Mouse (Mus musculus) midbrain, embryonic 11.5 days (tissue): Measurements from ENCODE around the gene Gnaq. TPM values are rescaled to one million over a fixed set of nuclear protein-coding genes. Genes with fewer than 3 reads are reported as not detected.
A peak's percentile ranks its signal among the peaks of the same experiment; 100 is the strongest.

Experiments used
- ATAC-seq: fragments of 200-750 bp; cut with Nextera tagmentation; 2 replicates; pipeline ENCODE4 v1.8.0; 2017; ENCODE audit warnings: moderate TSS enrichment, moderate library complexity; ENCODE audit not compliant: low FRiP score
- DNase-seq: peaks from one replicate; pipeline ENCODE4 v3.0.0; 2015; ENCODE audit warnings: low spot score; ENCODE audit errors: missing footprints
- H3K27ac ChIP-seq: fragments of 300-500 bp; sonication (generic); 2 replicates; pipeline ENCODE4 v1.5.1; 2014; ENCODE audit warnings: low read depth, low read length
- H3K27me3 ChIP-seq: fragments of 300-500 bp; sonication (generic); 2 replicates; pipeline ENCODE4 v1.6.1; 2014; ENCODE audit warnings: mild to moderate bottlenecking, low read length, moderate library complexity, mixed read lengths; ENCODE audit not compliant: control insufficient read depth, insufficient read depth
- H3K36me3 ChIP-seq: fragments of 300-500 bp; sonication (generic); 2 replicates; pipeline ENCODE4 v1.6.1; 2014; ENCODE audit warnings: mild to moderate bottlenecking, low read length, moderate library complexity, mixed read lengths; ENCODE audit not compliant: control insufficient read depth, insufficient read depth
- H3K4me1 ChIP-seq: fragments of 300-500 bp; sonication (generic); 2 replicates; pipeline ENCODE4 v1.6.1; 2014; ENCODE audit warnings: low read length; ENCODE audit not compliant: control insufficient read depth, insufficient read depth
- H3K4me2 ChIP-seq: fragments of 300-500 bp; sonication (generic); 2 replicates; pipeline ENCODE4 v1.6.1; 2014; ENCODE audit warnings: mild to moderate bottlenecking, moderate library complexity
- H3K4me3 ChIP-seq: fragments of 300-500 bp; sonication (generic); 2 replicates; pipeline ENCODE4 v1.5.1; 2014; ENCODE audit warnings: low read depth, low read length
- H3K9ac ChIP-seq: fragments of 300-500 bp; sonication (generic); 2 replicates; pipeline ENCODE4 v1.6.1; 2014; ENCODE audit warnings: low read length
- H3K9me3 ChIP-seq: fragments of 300-500 bp; sonication (generic); 2 replicates; pipeline ENCODE4 v1.6.1; 2016; ENCODE audit warnings: low read length; ENCODE audit not compliant: control insufficient read depth
- WGBS: fragments of 180-500 bp; shearing (Covaris S2); extraction: QIAGEN DNeasy Blood & Tissue Kit; methylation state at CpG from one replicate; pipeline ENCODE4 v1.1.7; 2014; 5-methylcytosine and 5-hydroxymethylcytosine counted together
- polyA plus RNA-seq: library from polyadenylated mRNA; unstranded; fragments of >200 nt; fragmentation: Nextera tagmentation; extraction: Ambion mirVana; gene quantifications from 2 replicates; pipeline ENCODE4 v1.2.1, GENCODE M21; 2014

The Gnaq gene
- polyA plus RNA-seq, 1 experiment from 2014 or later = 24.0 TPM

DNA sequence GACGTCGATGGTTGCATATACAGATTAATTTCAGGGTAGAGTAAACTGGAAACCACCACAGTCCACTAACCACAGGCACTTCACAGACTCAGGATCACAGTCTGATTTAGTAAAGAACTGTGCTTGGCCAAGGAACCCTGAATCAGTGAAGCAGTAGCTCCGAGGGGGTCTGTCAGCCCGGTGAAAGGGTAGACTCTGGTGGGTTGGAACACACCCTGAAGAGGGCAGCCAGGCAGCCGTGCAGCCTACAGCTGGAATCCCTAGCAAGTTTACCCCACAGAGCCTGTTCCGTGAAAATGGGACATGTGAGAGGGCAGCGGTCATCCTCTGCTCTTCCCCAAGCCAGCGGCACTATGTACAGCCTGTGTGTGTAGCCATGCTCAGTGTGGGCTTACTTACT lies 103.0 kb downstream of the Gnaq start:
- DNase-seq (no peak), ATAC-seq (no peak)
- no peaks in the 10 kb centered on the region for H3K36me3 ChIP-seq
- 82% methylated on average over 8 of the region's 8 CpGs for WGBS
- no peak overlapping the region for H3K9ac ChIP-seq
- H3K27me3 ChIP-seq = no peaks in the 10 kb centered on the region
- H3K9me3 ChIP-seq = no peaks in the 10 kb centered on the region
- H3K4me1 ChIP-seq = peaks cover 4% of the 10 kb centered on the region; the same call in 1 of the 2 replicates
- no peak overlapping the region for H3K27ac ChIP-seq
- no peak overlapping the region for H3K4me2 ChIP-seq
- H3K4me3 ChIP-seq = no peak overlapping the region

DNA sequence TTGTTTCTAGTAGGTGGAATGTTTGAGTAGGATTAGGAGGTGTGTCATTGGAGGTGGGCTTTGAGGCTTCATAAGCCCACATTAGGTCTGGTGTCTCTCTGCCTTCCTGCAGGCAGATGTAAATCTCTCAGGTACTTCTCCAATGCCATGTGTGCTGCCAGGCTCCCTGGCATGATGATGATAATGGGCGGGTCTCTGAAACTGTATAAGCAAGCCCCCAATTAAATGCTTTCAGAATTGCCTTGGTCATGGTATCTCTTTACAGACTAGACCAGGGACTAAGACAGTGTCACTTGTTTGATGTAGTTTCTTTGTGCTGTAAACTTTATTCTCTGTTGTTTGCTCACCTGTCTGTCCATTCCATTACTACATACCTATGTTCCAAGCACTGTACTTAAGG lies 104.4 kb downstream of the Gnaq start:
- peaks cover 4% of the 10 kb centered on the region; the same call in 1 of the 2 replicates for H3K4me1 ChIP-seq
- no peak for ATAC-seq
- H3K4me2 ChIP-seq = no peak overlapping the region
- 85% methylated on average over 1 of the region's 1 CpGs for WGBS
- no peaks in the 10 kb centered on the region for H3K9me3 ChIP-seq
- H3K27ac ChIP-seq = no peak overlapping the region
- no peak overlapping the region for H3K4me3 ChIP-seq
- H3K36me3 ChIP-seq = no peaks in the 10 kb centered on the region
- no peaks in the 10 kb centered on the region for H3K27me3 ChIP-seq
- no peak for DNase-seq
- H3K9ac ChIP-seq = no peak overlapping the region

DNA sequence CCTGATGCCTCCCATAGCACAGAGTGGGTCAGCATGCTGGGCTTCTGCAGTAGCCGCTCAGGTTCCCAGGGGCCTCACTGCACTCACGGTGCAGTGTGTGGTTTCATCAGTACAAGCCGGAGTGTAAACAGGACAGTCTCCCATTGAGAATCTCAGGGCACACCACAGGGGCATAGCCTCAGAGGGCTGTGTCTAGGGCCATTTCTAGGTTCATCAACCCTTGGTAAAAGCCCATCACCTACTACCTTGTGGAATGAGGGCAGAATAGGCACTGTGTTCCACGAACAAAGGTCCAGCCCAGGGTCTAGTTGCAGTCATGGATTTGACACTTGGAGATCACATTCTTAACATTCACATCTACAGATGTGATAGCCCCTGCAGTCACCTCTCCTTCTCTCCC lies 105.4 kb downstream of the Gnaq start:
- ATAC-seq (0 out of 2 replicates have a peak, but pooled peaks have one; percentile 35), DNase-seq (no peak)
- Histone ChIP-seq H3K9ac (no peak overlapping the region), H3K27me3 (no peaks in the 10 kb centered on the region), H3K4me2 (no peak overlapping the region), H3K4me3 (no peak overlapping the region), H3K36me3 (no peaks in the 10 kb centered on the region), H3K27ac (0 out of 2 replicates have a peak overlapping the region, but pooled peaks have one; percentile 11), H3K9me3 (no peaks in the 10 kb centered on the region), H3K4me1 (peaks cover 4% of the 10 kb centered on the region; the same call in 1 of the 2 replicates)
- WGBS = 80% methylated on average over 4 of the region's 4 CpGs

DNA sequence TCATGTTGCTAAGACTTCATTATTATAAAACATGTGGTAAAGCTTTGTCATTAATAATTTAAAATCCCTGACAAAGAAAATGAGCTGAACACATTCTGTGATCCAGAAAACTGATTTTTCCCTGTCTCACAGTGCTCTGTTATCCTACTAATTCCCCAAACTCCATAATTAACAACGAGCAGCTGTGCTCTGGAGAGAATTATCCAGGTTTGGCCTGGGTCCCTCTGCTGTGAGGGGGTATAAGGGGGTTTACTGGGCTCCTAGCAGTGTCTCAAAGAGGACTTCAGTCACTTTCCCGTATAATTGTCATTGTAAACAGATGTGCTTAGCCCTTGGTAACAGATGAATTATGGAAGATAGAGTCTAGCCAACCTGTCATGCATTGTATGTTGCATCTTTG lies 105.9 kb downstream of the Gnaq start:
- Histone ChIP-seq H3K4me3 (no peak overlapping the region), H3K4me1 (peaks cover 4% of the 10 kb centered on the region; the same call in 1 of the 2 replicates), H3K9ac (no peak overlapping the region), H3K36me3 (no peaks in the 10 kb centered on the region), H3K4me2 (no peak overlapping the region), H3K9me3 (no peaks in the 10 kb centered on the region), H3K27ac (0 out of 2 replicates have a peak overlapping the region, but pooled peaks have one; percentile 11), H3K27me3 (no peaks in the 10 kb centered on the region)
- DNase-seq (no peak), ATAC-seq (no peak)
- 73% methylated on average over 2 of the region's 2 CpGs for WGBS

DNA sequence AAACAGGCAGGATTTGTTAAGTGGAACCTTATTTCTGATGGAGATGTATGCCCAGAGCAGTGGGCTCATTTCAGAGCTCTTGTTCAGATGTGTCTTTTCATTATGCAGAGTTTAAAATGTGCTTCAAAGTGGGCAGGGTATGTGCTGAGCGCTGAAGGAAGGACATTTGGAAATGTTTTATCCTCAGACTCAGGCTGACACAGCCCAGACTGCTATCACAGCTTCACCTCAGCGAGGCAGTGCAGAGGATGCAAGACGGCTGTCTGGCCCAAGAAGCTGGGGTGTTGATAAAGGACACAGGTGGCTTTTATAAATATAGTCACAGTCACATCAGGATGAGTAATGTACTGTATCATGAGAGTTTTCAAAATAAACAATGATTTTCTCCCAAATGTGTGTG lies 110.1 kb downstream of the Gnaq start:
- H3K9ac ChIP-seq = no peak overlapping the region
- peaks cover 4% of the 10 kb centered on the region; the same call in 1 of the 2 replicates for H3K4me1 ChIP-seq
- H3K9me3 ChIP-seq = no peaks in the 10 kb centered on the region
- H3K36me3 ChIP-seq = no peaks in the 10 kb centered on the region
- no peak overlapping the region for H3K27ac ChIP-seq
- ATAC-seq (no peak), DNase-seq (no peak)
- 86% methylated on average over 3 of the region's 3 CpGs for WGBS
- H3K4me2 ChIP-seq = no peak overlapping the region
- H3K4me3 ChIP-seq = no peak overlapping the region
- H3K27me3 ChIP-seq = no peaks in the 10 kb centered on the region

DNA sequence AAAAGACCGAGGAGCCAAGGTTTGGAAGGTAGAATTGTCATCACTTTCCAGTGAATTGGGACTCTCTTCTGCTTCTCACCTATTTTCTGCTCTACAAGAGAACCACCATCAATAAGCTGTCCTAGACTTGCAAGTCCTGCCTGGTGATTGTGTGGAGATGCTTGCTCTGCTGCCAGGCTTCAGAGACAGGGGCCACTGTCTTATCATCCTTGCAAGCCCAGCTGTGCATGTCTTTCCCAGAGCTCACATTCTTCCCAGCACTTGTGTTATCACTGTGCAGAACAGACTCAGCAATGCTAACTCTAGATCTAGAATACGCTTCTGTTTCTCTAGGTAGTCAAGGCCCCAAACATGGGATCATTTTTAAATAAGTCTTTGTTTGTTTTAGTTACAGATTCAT lies 116.4 kb downstream of the Gnaq start:
- no peak for ATAC-seq
- no peak for DNase-seq

GRCm38 (mm10) chr19:16250921-16251320 lies 118.3 kb downstream of the Gnaq start:
- WGBS = 56% methylated on average over 3 of the region's 3 CpGs
- ATAC-seq = no peak
- no peak overlapping the region for H3K27ac ChIP-seq

More for the DNA sequence above, 116.4 kb downstream of the Gnaq start:
- Histone ChIP-seq H3K9ac (no peak overlapping the region), H3K9me3 (no peaks in the 10 kb centered on the region), H3K27ac (no peak overlapping the region), H3K36me3 (no peaks in the 10 kb centered on the region), H3K4me1 (peaks cover 6% of the 10 kb centered on the region; the same call in 1 of the 2 replicates), H3K27me3 (no peaks in the 10 kb centered on the region), H3K4me3 (no peak overlapping the region), H3K4me2 (no peak overlapping the region)
- 88% methylated on average over 2 of the region's 2 CpGs for WGBS

DNA sequence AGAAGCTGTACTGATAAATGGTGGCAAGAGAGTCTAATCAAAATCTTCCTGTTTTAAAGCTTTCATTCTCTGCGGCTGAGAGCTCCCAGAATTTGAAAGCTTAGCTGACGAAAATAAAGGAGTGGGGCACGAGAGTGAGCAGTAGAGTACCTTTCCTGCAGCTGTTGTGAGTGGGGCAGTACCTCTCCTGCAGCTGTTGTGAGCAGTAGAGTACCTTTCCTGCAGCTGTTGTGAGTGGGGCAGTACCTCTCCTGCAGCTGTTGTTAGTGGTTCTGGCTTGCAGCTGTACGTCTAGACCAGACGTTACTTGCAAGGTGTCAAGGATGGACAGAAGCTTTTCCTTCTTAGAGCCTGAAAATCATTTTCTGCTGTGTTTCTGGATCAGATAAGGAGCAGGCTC lies 119.2 kb downstream of the Gnaq start:
- H3K27ac ChIP-seq = no peak overlapping the region
- peaks cover 6% of the 10 kb centered on the region; the same call in 1 of the 2 replicates for H3K4me1 ChIP-seq
- H3K9ac ChIP-seq = no peak overlapping the region
- no peak overlapping the region for H3K4me3 ChIP-seq
- DNase-seq = no peak
- no peaks in the 10 kb centered on the region for H3K9me3 ChIP-seq
- no peaks in the 10 kb centered on the region for H3K27me3 ChIP-seq
- no peak overlapping the region for H3K4me2 ChIP-seq
- no peaks in the 10 kb centered on the region for H3K36me3 ChIP-seq
- 73% methylated on average over 5 of the region's 5 CpGs for WGBS
- no peak for ATAC-seq

More at GRCm38 (mm10) chr19:16250921-16251320, 118.3 kb downstream of the Gnaq start:
- no peak for DNase-seq
- Histone ChIP-seq H3K4me1 (peaks cover 6% of the 10 kb centered on the region; the same call in 1 of the 2 replicates), H3K27me3 (no peaks in the 10 kb centered on the region), H3K4me3 (no peak overlapping the region), H3K9ac (no peak overlapping the region), H3K4me2 (no peak overlapping the region), H3K9me3 (no peaks in the 10 kb centered on the region), H3K36me3 (no peaks in the 10 kb centered on the region)

- H3K36me3 ChIP-seq = no peaks in the 10 kb centered on the region
- H3K9me3 ChIP-seq = no peaks in the 10 kb centered on the region
- H3K4me1 ChIP-seq = peaks cover 6% of the 10 kb centered on the region; the same call in 1 of the 2 replicates
- ATAC-seq = no peak
- no peak for DNase-seq
- H3K9ac ChIP-seq = no peak overlapping the region
- no peak overlapping the region for H3K4me3 ChIP-seq
- H3K27me3 ChIP-seq = no peaks in the 10 kb centered on the region
- H3K4me2 ChIP-seq = no peak overlapping the region
- H3K27ac ChIP-seq = no peak overlapping the region
- WGBS = 79% methylated on average over 4 of the region's 4 CpGs
Observed at GRCm38 (mm10) chr19:16252696-16253095, 120.1 kb downstream of the Gnaq start.
